Mouse (Mus musculus) lung, adult 2 months (tissue): ENCODE results near the gene Treml4. TPM values are rescaled to one million over a fixed set of nuclear protein-coding genes. Genes with fewer than 3 reads are reported as not detected.
A peak's percentile ranks its signal among the peaks of the same experiment; 100 is the strongest.

Source experiments
- DNase-seq: peaks from one replicate; pipeline ENCODE4 v3.0.0; 2022
- H3K4me1 ChIP-seq: fragments of 200-500 bp; 2 replicates; pipeline ENCODE4 v1.6.1; 2011; ENCODE audit warnings: low read length; ENCODE audit not compliant: control insufficient read depth, insufficient read depth
- H3K4me3 ChIP-seq: fragments of 200-500 bp; replicated peaks from 2 replicates; pipeline ENCODE3; 2011; ENCODE audit warnings: low read depth, mild to moderate bottlenecking, control low read depth, low read length; ENCODE audit errors: extremely low read depth
- CTCF ChIP-seq: fragments of 200-500 bp; IDR thresholded peaks from 2 replicates; pipeline ENCODE4 v1.5.1; 2011; ENCODE audit warnings: mild to moderate bottlenecking, low read length, control low read depth; ENCODE audit not compliant: insufficient read depth
- POLR2A ChIP-seq: fragments of 200-500 bp; IDR thresholded peaks from 2 replicates; pipeline ENCODE4 v1.6.1; 2011; ENCODE audit warnings: low read depth, mild to moderate bottlenecking, control low read depth, low read length, borderline replicate concordance; ENCODE audit errors: extremely low read depth
- WGBS: fragments of 180-500 bp; shearing (Covaris S2); methylation state at CpG from one replicate; pipeline ENCODE4 v1.1.7; 2018; 5-methylcytosine and 5-hydroxymethylcytosine counted together
- polyA plus RNA-seq: library from polyadenylated mRNA; depleted of rRNA; stranded (reverse); fragments of >200 nt; gene quantifications from 2 replicates; pipeline ENCODE4 v1.2.3, GENCODE M21; 2012; rRNA removed

The Treml4 gene
- 8.0 and 11.7 TPM in 2 replicates for polyA plus RNA-seq

GRCm38 (mm10) chr17:48263741-48264362 is at the start of gene Treml4:
Gene Treml4 (plus strand): TSS chr17:48264295.
- TF ChIP-seq CTCF, result no peak
- TF ChIP-seq POLR2A, result no peak
- no peak within 1 kb of the TSS for H3K4me3 ChIP-seq
- DNase-seq, result no peak
- WGBS, result 87% methylated on average over 3 of the region's 3 CpGs
- H3K4me1 ChIP-seq, result no peaks in the 10 kb centered on the region

DNA sequence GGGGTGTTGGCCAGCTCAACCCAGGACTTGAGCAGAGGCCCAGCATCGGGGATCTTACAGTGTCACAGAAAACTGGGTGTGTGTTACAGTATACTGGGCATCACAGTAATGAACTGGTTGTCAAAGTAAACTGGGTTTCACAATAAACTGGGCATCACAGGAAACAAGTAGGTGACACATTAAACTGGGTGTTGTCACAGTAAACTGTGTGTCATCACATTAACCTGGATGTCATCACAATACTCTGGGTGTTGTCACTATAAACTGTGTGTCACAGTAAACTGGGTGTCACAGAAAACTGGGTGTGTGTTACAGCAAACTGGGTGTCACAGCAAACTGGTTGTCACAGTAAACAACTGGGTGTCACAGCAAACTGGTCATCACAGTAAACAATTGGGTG is 48.7 kb upstream of the Treml4 start:
- WGBS, result 91% methylated on average over 1 of the region's 1 CpGs

DNA sequence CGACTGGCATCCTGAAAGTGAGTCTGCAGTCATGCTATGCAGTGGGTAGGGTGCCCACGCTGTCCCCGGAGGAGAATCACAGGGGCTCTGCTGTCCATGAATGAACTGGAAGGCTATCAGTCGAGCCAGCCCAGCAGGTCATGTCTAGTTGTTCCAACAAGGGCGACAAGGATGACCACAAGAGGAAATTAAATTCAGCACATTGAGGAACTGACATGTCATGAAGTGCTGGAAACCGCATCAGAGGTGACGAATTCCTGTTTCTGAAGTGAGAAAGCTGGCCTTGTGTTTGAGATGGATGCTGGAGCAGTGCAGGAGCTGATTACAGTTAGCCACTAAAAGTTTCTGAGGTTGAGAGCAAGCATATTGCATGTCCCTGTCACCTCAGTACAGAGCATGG is 33.4 kb upstream of the Treml4 start:
- 66% methylated on average over 7 of the region's 7 CpGs for WGBS
- H3K4me1 ChIP-seq, result no peaks in the 10 kb centered on the region
- TF ChIP-seq CTCF (no peak), POLR2A (no peak)
- no peak overlapping the region for H3K4me3 ChIP-seq
- no peak for DNase-seq

More for the DNA sequence above, 48.7 kb upstream of the Treml4 start:
- Histone ChIP-seq H3K4me3 (no peak overlapping the region), H3K4me1 (no peaks in the 10 kb centered on the region)
- TF ChIP-seq POLR2A (no peak), CTCF (no peak)
- DNase-seq, result no peak

- no peak for DNase-seq
- 63% methylated on average over 6 of the region's 6 CpGs for WGBS
- TF ChIP-seq CTCF (no peak), POLR2A (peak; percentile 23; the same call in 1 of the 2 replicates)
Measured at GRCm38 (mm10) chr17:48232518-48232917, 31.6 kb upstream of the Treml4 start, which contains the start of gene Trem1. Gene Trem1 (plus strand): TSS chr17:48232768.

DNA sequence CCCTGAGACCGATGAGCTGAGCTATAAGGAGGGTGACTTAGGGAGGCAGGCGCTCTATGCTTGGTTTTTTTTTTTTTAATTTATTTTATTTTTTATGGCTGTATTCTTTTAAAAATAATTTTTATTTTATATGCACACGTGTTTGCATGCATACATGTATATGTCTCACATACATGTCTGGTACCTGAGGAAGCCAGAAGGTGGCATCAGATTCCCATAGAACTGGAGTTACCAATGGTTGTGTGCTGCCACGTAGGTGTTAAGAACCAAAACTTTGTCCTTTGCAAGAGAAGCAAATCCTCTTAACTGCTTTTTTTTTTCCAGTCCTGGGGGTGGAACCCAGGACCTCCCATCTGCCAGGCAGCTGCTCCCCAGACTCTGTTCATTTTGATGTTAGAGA is 30.3 kb upstream of the Treml4 start:
- TF ChIP-seq POLR2A, result no peak
- no peak for TF ChIP-seq CTCF
- 85% methylated on average over 4 of the region's 4 CpGs for WGBS

More at GRCm38 (mm10) chr17:48232518-48232917, 31.6 kb upstream of the Treml4 start, which contains the start of gene Trem1:
- H3K4me3 ChIP-seq, result no peak within 1 kb of the TSS
- no peaks in the 10 kb centered on the region for H3K4me1 ChIP-seq

GRCm38 (mm10) chr17:48234550-48234949 is 29.5 kb upstream of the Treml4 start:
- no peak for DNase-seq
- H3K4me1 ChIP-seq, result no peaks in the 10 kb centered on the region
- TF ChIP-seq POLR2A (no peak), CTCF (no peak)
- H3K4me3 ChIP-seq, result no peak overlapping the region
- WGBS, result 56% methylated on average over 5 of the region's 5 CpGs

More for the DNA sequence above, 30.3 kb upstream of the Treml4 start:
- Histone ChIP-seq H3K4me1 (no peaks in the 10 kb centered on the region), H3K4me3 (no peak overlapping the region)
- no peak for DNase-seq

DNA sequence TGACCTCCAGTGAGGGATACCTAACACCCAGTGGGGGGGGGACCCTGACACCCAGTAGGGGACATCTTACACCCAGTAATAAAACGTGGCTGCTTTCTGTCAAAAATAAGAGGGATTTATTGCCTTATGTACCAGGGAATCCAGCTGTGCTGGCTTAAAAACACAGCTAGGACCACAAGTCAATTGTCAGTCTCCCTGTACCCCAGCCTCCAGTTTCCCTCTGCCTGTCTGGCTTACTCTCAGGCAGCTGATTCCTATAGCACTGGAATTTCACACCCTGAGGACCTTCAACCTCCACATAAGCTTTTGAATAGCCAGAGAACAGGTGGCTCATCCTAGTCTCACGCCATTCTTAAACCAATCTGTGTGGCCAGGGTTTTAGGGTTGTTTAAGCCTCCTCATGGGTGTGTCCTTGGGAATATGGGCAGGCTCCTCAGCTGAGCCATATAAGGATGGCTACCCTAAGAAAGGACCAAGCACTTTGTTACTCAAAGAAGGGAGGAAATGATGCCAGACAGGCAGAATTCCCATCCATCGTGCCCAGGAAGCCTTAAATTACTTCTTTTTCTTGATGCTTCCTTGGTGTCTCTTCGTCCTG is 28.2 kb upstream of the Treml4 start:
- no peak for DNase-seq
- Histone ChIP-seq H3K4me1 (no peaks in the 10 kb centered on the region), H3K4me3 (no peak overlapping the region)
- WGBS, result 33% methylated on average over 4 of the region's 4 CpGs
- TF ChIP-seq CTCF, result no peak
- TF ChIP-seq POLR2A, result no peak

- TF ChIP-seq CTCF (no peak), POLR2A (no peak)
- Histone ChIP-seq H3K4me3 (no peak overlapping the region), H3K4me1 (no peaks in the 10 kb centered on the region)
- no peak for DNase-seq
- 91% methylated on average over 8 of the region's 8 CpGs for WGBS
Measured at GRCm38 (mm10) chr17:48237621-48238020, 26.5 kb upstream of the Treml4 start.

GRCm38 (mm10) chr17:48247221-48247928 is 16.7 kb upstream of the Treml4 start, which contains the start of gene Trem3:
Gene Trem3 (plus strand): TSS chr17:48247777.
- no peak for DNase-seq
- WGBS, result 71% methylated on average over 11 of the region's 11 CpGs

GRCm38 (mm10) chr17:48249039-48249438 is 15.1 kb upstream of the Treml4 start:
- no peaks in the 10 kb centered on the region for H3K4me1 ChIP-seq
- no peak for TF ChIP-seq CTCF
- TF ChIP-seq POLR2A, result no peak
- H3K4me3 ChIP-seq, result no peak overlapping the region
- no peak for DNase-seq

More at GRCm38 (mm10) chr17:48247221-48247928, 16.7 kb upstream of the Treml4 start, which contains the start of gene Trem3:
- Histone ChIP-seq H3K4me3 (no peak within 1 kb of the TSS), H3K4me1 (no peaks in the 10 kb centered on the region)
- TF ChIP-seq CTCF, result no peak
- no peak for TF ChIP-seq POLR2A
